Mouse (Mus musculus) monocyte, adult 59 days (primary cell): ENCODE data around the gene Erg. TPM values are rescaled to one million over a fixed set of nuclear protein-coding genes. Genes with fewer than 3 reads are reported as not detected.

Experiments used
- total RNA-seq, 2 experiments: library from RNA; stranded (reverse); gene quantifications; one replicate each; pipeline ENCODE4 v1.2.4; 2023

Erg gene
- not detected for total RNA-seq

GRCm38 (mm10) chr16:95586311-95586602 is at the start of gene Erg:
Erg (minus strand) TSS chr16:95586593.

Other genes with a start within 250 kb of the Erg start
- gene Ets2, start 115.5 kb upstream of the Erg start, total RNA-seq = 100 to 1,000 TPM; 231 to 241 TPM